Mouse (Mus musculus) heart, embryonic 14.5 days (tissue): ENCODE results near the gene Onecut3. TPM values are rescaled to one million over a fixed set of nuclear protein-coding genes. Genes with fewer than 3 reads are reported as not detected.
A peak's percentile ranks its signal among the peaks of the same experiment; 100 is the strongest.

Experiments
- ATAC-seq: fragments of 200-750 bp; cut with Nextera tagmentation; 2 replicates; pipeline ENCODE4 v1.8.0; 2017; ENCODE audit warnings: low read depth, moderate TSS enrichment; ENCODE audit not compliant: insufficient number of reproducible peaks, insufficient read depth, low FRiP score
- H3K27ac ChIP-seq, 2 experiments: fragments of 200-500 bp in 1 of 2; fragments of 300-500 bp in 1 of 2; sonication (generic) in 1 of 2; replicated peaks in 1 of 2; 2 replicates each; pipeline ENCODE4 v1.5.1; 2012 to 2014; ENCODE audit warnings: low read depth in 2 of 2, low read length in 2 of 2, control low read depth in 1 of 2, mild to moderate bottlenecking in 1 of 2, mixed read lengths in 1 of 2; ENCODE audit not compliant: control insufficient read depth in 1 of 2, insufficient read depth in 1 of 2
- H3K27me3 ChIP-seq: fragments of 300-500 bp; sonication (generic); 2 replicates; pipeline ENCODE4 v1.6.1; 2014; ENCODE audit warnings: mild to moderate bottlenecking, low read length, control low read depth; ENCODE audit not compliant: control insufficient read depth, insufficient read depth
- H3K36me3 ChIP-seq: fragments of 300-500 bp; sonication (generic); 2 replicates; pipeline ENCODE4 v1.6.1; 2014; ENCODE audit warnings: mild to moderate bottlenecking, control low read depth, low read length, mixed read lengths; ENCODE audit not compliant: control insufficient read depth, insufficient read depth
- H3K4me1 ChIP-seq, 2 experiments: fragments of 200-500 bp in 1 of 2; fragments of 300-500 bp in 1 of 2; sonication (generic) in 1 of 2; 2 replicates each; pipeline ENCODE4 v1.6.1; 2012 to 2014; ENCODE audit warnings: low read length in 2 of 2, control low read depth in 1 of 2, mixed read lengths in 1 of 2; ENCODE audit not compliant: control insufficient read depth in 2 of 2, insufficient read depth in 2 of 2
- H3K4me2 ChIP-seq: fragments of 300-500 bp; sonication (generic); 2 replicates; pipeline ENCODE4 v1.6.1; 2014; ENCODE audit warnings: mild to moderate bottlenecking, low read length
- H3K4me3 ChIP-seq, 2 experiments: fragments of 200-500 bp in 1 of 2; fragments of 300-500 bp in 1 of 2; sonication (generic) in 1 of 2; 2 replicates each; pipeline ENCODE4 v1.5.1; 2012 to 2014; ENCODE audit warnings: low read length in 2 of 2, mild to moderate bottlenecking in 2 of 2, control low read depth in 1 of 2, low read depth in 1 of 2, moderate library complexity in 1 of 2; ENCODE audit not compliant: control insufficient read depth in 1 of 2, insufficient read depth in 1 of 2
- H3K9ac ChIP-seq: fragments of 300-500 bp; sonication (generic); 2 replicates; pipeline ENCODE4 v1.6.1; 2014; ENCODE audit warnings: mild to moderate bottlenecking, low read length
- H3K9me3 ChIP-seq: fragments of 300-500 bp; sonication (generic); 2 replicates; pipeline ENCODE4 v1.6.1; 2016; ENCODE audit warnings: low read length, control low read depth; ENCODE audit not compliant: control insufficient read depth
- WGBS: fragments of 180-500 bp; shearing (Covaris S2); extraction: QIAGEN DNeasy Blood & Tissue Kit; methylation state at CpG from one replicate; pipeline ENCODE4 v1.1.7; 2014; 5-methylcytosine and 5-hydroxymethylcytosine counted together
- polyA plus RNA-seq: library from polyadenylated mRNA; unstranded; fragments of >200 nt; fragmentation: Nextera tagmentation; extraction: Ambion mirVana; gene quantifications from 2 replicates; pipeline ENCODE4 v1.2.1, GENCODE M21; 2014

Gene Onecut3
- polyA plus RNA-seq, 1 experiment from 2014 or later: not detected

DNA sequence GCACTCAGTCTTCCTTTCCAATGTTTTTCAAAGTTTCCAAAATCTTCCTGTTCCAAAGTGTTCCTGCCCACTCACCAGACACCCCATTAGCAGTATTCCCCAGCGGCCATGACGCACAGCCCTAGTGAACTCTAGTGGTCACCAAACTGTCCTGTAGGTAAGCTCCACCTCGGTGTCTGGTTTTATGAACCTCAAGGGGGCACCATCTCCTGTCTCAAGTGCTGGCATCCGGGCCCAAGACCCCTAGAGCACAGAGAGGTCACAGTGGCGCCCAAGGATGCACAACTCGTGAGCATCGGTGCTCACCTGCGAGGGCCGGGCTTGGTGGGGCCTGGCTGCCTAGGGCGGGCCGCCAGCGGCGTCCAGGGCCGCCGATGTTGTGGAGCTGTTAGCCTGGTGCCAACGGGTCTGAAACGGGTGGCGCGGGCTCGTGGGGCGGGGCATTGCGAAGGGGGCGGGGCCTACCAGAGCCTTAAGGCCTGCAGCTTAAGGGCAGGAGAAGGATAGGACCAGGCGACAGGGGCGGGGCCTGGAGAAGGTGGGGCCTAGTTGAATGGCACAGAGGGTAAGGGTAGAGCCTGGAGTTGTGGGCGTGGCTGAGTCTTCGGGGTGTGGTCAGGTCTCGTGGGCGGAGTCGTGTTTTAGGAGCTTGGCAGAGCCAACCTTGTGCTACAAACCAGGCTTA, 44.2 kb downstream of the Onecut3 start, which contains the start of gene Atp8b3:
TSS of gene Atp8b3 (minus strand) at position 415 of the 685 bp plus-strand sequence.
- peak within 1 kb of the TSS; percentile 53 for H3K4me2 ChIP-seq
- no peaks in the 10 kb centered on the region for H3K9me3 ChIP-seq
- peak; percentile 68 for ATAC-seq
- peaks cover 2 to 11% of the 10 kb centered on the region in 2 experiments; a peak in 3 of 4 replicates for H3K4me1 ChIP-seq
- peaks cover 33% of the 10 kb centered on the region for H3K36me3 ChIP-seq
- peaks cover 16% of the 10 kb centered on the region for H3K27me3 ChIP-seq
- no peak within 1 kb of the TSS for H3K27ac ChIP-seq
- H3K4me3 ChIP-seq: peak within 1 kb of the TSS; percentile 11 to 20; a peak in 1 of 4 replicates
- H3K9ac ChIP-seq: no peak within 1 kb of the TSS
- WGBS: 3% methylated on average over 30 of the region's 30 CpGs

DNA sequence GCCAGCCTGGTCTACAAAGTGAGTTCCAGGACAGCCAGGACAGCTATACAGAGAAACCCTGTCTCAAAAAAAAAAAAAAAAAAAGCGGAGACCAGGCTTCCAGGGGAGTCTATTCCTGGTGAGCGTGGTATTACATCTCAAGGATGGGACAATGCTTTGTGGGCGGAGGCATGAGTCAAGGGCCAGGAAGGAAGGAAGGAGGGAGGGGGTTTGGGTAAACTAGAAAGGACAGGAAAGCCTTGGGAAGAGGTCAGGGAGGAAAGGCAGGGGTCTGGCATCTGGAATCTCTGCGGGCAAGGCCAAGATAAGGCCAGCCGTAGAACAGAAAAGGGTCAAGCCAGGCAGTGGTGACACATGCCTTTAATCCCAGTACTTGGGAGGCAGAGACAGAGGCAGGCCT, 44.9 kb downstream of the Onecut3 start:
- 26% methylated on average over 5 of the region's 5 CpGs for WGBS
- peaks cover 16% of the 10 kb centered on the region for H3K27me3 ChIP-seq
- H3K36me3 ChIP-seq: peaks cover 40% of the 10 kb centered on the region
- H3K27ac ChIP-seq: no peak overlapping the region
- peak overlapping the region; percentile 53; the same call in 1 of the 2 replicates for H3K4me2 ChIP-seq
- peak; percentile 8; the same call in 1 of the 2 replicates for ATAC-seq
- peaks cover 2 to 11% of the 10 kb centered on the region in 2 experiments; a peak in 3 of 4 replicates for H3K4me1 ChIP-seq
- H3K9ac ChIP-seq: no peak overlapping the region
- no peaks in the 10 kb centered on the region for H3K9me3 ChIP-seq
- H3K4me3 ChIP-seq: no peak overlapping the region

DNA sequence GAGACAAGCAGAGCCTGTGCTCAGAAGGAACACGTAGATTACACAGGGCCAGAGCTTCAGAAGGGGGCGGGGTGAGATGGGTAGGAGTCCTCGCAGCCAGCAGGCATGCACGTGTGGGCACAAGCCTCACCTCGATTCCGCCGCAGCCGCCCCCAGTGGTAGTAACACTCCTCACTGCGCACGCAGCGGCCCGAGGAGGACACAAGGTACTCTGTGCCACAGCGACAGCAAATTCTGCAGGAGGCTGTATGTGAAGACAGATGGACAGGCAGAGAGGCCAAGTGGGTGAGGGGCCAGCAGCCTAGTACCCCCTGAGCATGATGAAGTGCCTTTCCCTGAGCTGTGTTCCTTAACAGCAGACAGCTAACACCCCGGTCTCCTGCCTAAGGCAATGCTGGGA, 49.2 kb downstream of the Onecut3 start:
- H3K36me3 ChIP-seq: peaks cover 81% of the 10 kb centered on the region
- WGBS: 92% methylated on average over 14 of the region's 14 CpGs
- H3K27me3 ChIP-seq: no peaks in the 10 kb centered on the region
- H3K9me3 ChIP-seq: no peaks in the 10 kb centered on the region
- peaks cover 0 to 1% of the 10 kb centered on the region in 2 experiments; a peak in 2 of 4 replicates for H3K4me1 ChIP-seq
- no peak overlapping the region for H3K9ac ChIP-seq
- H3K4me2 ChIP-seq: no peak overlapping the region
- ATAC-seq: no peak
- H3K4me3 ChIP-seq: no peak overlapping the region
- H3K27ac ChIP-seq: no peak overlapping the region

DNA sequence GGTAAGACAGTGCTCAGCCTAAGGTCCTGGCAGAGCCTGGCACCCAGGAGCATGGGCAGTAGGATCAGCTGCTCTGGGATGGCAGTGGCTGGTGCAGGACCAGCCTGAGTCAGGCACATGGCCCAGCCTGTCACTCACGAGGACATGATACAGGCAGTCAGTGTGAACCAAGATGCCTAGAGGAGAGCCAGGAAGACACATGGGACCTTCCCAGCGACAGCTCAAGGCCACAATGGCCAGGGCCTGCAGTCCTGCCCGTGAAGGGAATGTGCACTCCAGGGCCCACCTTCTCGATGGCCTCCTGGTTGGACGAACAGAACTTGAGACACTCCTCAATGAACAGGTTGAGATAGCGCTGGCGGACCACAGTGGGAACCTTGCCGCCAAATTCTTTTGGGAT, 51.0 kb downstream of the Onecut3 start:
- no peak overlapping the region for H3K4me3 ChIP-seq
- H3K27ac ChIP-seq: no peak overlapping the region
- no peak overlapping the region for H3K9ac ChIP-seq
- no peaks in the 10 kb centered on the region; a peak in 1 of 4 replicates for H3K4me1 ChIP-seq
- no peak for ATAC-seq
- H3K27me3 ChIP-seq: no peaks in the 10 kb centered on the region
- WGBS: 87% methylated on average over 8 of the region's 8 CpGs
- no peak overlapping the region for H3K4me2 ChIP-seq
- H3K36me3 ChIP-seq: peaks cover 94% of the 10 kb centered on the region
- no peaks in the 10 kb centered on the region for H3K9me3 ChIP-seq

DNA sequence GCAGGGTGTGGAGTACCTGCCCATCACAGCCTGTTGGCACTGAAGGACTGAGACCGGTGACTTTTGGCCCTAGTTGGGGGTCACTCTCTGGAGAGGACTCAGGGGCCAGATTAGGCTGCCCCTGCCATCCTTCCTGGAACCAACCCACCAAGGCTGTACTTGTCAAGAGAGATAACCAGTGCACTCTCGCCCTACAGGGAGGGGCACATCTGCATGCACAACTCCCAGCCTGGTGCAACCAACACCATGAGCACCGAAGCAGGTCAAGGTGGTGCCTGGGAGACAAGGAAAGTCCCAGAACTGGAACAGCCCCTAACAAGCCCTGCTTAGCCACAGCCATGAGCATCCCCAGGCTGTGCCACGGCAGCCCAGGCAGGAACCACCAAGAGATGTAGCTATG, 52.3 kb downstream of the Onecut3 start:
- no peak overlapping the region for H3K4me3 ChIP-seq
- H3K9me3 ChIP-seq: no peaks in the 10 kb centered on the region
- peaks cover 84% of the 10 kb centered on the region for H3K36me3 ChIP-seq
- H3K27me3 ChIP-seq: no peaks in the 10 kb centered on the region
- no peaks in the 10 kb centered on the region; a peak in 1 of 4 replicates for H3K4me1 ChIP-seq
- no peak for ATAC-seq
- no peak overlapping the region for H3K9ac ChIP-seq
- 89% methylated on average over 4 of the region's 4 CpGs for WGBS
- H3K4me2 ChIP-seq: no peak overlapping the region
- no peak overlapping the region for H3K27ac ChIP-seq

DNA sequence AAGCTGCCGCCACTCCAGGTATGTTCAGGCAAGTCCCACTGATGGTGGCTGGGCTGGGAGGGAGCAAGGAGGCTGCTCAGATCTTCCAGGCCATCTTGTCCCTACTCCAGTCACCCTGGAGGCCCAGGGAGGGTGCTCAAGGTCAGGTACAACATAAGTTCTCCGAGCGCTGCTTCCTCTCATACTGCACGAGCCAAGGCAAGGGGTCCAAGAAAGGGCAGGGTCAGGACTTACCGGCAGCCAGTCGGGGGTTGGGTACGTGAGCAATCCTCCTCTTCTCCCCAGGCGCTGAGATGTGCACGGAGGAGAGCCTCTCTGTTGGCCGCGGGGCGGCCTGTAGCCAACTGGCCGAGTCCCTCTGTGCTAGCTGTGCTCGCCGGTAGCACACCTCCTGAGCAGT, 52.9 kb downstream of the Onecut3 start:
- WGBS: 90% methylated on average over 15 of the region's 15 CpGs
- ATAC-seq: no peak
- Histone ChIP-seq H3K4me3 (no peak overlapping the region), H3K36me3 (peaks cover 78% of the 10 kb centered on the region), H3K4me1 (no peaks in the 10 kb centered on the region; a peak in 1 of 4 replicates), H3K9ac (no peak overlapping the region), H3K9me3 (no peaks in the 10 kb centered on the region), H3K4me2 (no peak overlapping the region), H3K27me3 (no peaks in the 10 kb centered on the region), H3K27ac (no peak overlapping the region)

DNA sequence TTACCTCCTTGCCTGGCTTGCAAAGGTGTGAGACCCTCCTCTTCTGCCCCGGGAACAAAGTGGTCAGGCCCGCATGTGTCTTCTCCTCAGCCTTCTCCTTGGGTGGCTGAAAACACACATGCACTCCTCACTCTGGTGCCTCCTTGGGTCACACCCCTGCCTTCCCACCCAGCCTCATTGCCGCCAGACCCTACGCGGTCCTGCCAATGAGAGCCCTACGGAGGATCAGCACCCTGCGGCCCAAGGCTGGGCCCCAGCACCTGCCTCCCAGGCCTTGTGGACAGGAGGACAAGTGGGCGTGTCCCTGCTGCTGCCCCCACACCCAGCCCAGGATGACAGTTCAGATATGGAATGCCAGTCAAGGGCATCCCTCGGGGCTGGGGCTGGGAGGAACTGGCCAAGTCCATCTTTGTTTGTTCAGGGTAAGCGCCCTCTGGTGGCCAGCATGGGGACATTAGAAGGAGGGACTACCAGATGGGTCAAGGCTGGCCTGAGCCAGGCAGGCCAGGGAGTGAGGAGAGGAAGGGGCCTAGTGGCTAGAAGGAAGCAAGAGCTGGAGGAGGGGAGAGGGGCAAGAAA, 53.9 kb downstream of the Onecut3 start:
- Histone ChIP-seq H3K36me3 (peaks cover 68% of the 10 kb centered on the region), H3K4me3 (no peak overlapping the region), H3K4me2 (no peak overlapping the region), H3K27me3 (no peaks in the 10 kb centered on the region), H3K9me3 (no peaks in the 10 kb centered on the region), H3K27ac (no peak overlapping the region), H3K4me1 (peaks cover 4 to 5% of the 10 kb centered on the region in 2 experiments), H3K9ac (no peak overlapping the region)
- peak; percentile 51; the same call in 1 of the 2 replicates for ATAC-seq
- 68% methylated on average over 10 of the region's 10 CpGs for whole genome bisulfite sequencing
